Mouse (Mus musculus): ENCODE measurements around the gene Fhod1. TPM values are rescaled to one million over a fixed set of nuclear protein-coding genes. Genes with fewer than 3 reads are reported as not detected.

Gene Fhod1
- polyA plus RNA-seq, 1 experiment = 13.0 TPM

DNA sequence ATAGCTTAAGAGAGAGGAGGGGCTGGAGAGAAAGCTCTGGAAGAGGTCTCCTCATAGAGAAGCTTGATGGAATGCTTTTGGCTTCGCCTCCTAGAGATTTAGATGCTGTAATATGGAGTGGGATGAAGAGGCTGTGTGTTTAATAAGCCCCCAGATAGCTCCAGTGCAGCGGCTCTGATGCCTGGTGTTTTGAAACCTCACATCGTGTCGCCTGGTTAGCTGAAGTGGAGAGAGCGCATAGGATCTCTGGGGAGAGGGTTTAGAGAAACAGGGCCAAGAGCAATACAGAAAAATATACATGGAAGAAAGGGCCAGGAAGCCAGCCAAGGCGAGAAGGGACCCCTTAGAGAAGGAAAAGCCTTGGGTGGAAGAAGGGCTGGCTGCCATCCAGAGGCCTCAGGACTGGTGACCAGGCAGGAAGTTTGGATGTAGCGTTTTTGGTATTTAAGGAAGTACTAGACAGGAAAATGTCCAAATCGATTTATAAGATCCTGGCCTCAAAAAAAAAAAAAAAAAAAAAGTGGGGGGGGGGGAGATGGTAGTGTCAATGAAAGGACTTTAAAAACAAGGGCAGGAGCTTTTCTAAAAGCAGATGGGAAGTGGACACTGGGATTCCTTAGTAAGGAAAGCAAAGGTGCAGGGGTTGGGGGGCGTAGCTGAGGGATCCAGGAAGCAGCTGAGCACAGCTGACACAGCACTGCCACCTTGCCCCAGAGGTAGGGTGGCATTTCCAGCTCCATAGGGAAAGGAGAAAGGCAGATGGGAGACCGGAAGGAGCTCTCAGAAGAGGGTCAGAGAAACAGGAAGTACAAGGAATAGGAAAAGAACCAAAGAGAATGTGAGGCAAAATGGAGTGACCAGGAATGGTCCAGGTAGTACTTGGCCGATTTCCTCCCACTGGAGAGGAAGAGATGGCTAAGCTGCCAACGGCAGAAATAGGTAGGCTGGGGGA is 14.3 kb upstream of the Fhod1 start:
- H3K9me3 ChIP-seq (replicated peaks; ENCODE audit: control insufficient read depth, insufficient read depth, low read length, poor library complexity, severe bottlenecking) = no peaks in the 10 kb centered on the region
- no peak overlapping the region for H3K9ac ChIP-seq (ENCODE audit: low read depth, poor library complexity, severe bottlenecking)
- H3K27me3 ChIP-seq (ENCODE audit: control insufficient read depth, insufficient read depth, low read length, poor library complexity, severe bottlenecking) = no peaks in the 10 kb centered on the region
- no peak overlapping the region for H3K27ac ChIP-seq (ENCODE audit: insufficient read depth, low read length)
- TF ChIP-seq CTCF (IDR thresholded peaks at IDR 0.05; ENCODE audit: low read depth, low read length) (no peak), POLR2A (IDR thresholded peaks at IDR 0.05; ENCODE audit: insufficient read depth, low read length) (no peak), EP300 (IDR thresholded peaks at IDR 0.05; ENCODE audit: insufficient read depth, low read depth, low read length) (no peak)
- peaks cover 3% of the 10 kb centered on the region for H3K4me1 ChIP-seq (ENCODE audit: control insufficient read depth, insufficient read depth, low read length)
- H3K4me3 ChIP-seq (ENCODE audit: low read depth, low read length) = no peak overlapping the region
- 0 out of 2 replicates have a peak, but pooled peaks cover 2% of the 10 kb centered on the region for H3K36me3 ChIP-seq (ENCODE audit: control insufficient read depth, insufficient read depth, low read length, poor library complexity, severe bottlenecking)

DNA sequence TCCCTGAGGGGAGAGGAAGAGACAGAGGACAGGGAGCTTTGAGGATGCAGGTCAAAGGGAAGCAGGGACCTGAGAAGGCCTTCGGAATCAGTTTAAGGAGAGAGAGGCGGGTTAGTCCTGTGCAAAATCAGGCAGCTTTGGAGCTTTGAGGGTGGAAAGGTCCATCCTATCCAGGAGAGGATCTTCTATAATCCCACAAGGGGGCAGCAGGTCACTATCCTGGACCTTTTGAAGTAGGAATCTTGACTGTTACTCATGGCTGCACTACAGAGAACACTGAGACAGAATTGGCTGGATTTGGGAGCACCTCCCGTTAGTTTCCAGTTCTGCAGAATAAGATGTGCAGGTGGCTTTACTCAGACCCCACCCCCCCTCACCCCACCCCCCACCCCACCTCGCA is 11.9 kb upstream of the Fhod1 start:
- Histone ChIP-seq H3K4me3 (ENCODE audit: low read depth, low read length) (no peak overlapping the region), H3K4me1 (ENCODE audit: control insufficient read depth, insufficient read depth, low read length) (peaks cover 5% of the 10 kb centered on the region), H3K36me3 (ENCODE audit: control insufficient read depth, insufficient read depth, low read length, poor library complexity, severe bottlenecking) (no peaks in the 10 kb centered on the region), H3K27me3 (ENCODE audit: control insufficient read depth, insufficient read depth, low read length, poor library complexity, severe bottlenecking) (no peaks in the 10 kb centered on the region), H3K27ac (ENCODE audit: insufficient read depth, low read length) (no peak overlapping the region), H3K9me3 (replicated peaks; ENCODE audit: control insufficient read depth, insufficient read depth, low read length, poor library complexity, severe bottlenecking) (no peaks in the 10 kb centered on the region), H3K9ac (ENCODE audit: low read depth, poor library complexity, severe bottlenecking) (no peak overlapping the region)
- TF ChIP-seq EP300 (IDR thresholded peaks at IDR 0.05; ENCODE audit: insufficient read depth, low read depth, low read length) (no peak), POLR2A (IDR thresholded peaks at IDR 0.05; ENCODE audit: insufficient read depth, low read length) (no peak), CTCF (IDR thresholded peaks at IDR 0.05; ENCODE audit: low read depth, low read length) (no peak)

DNA sequence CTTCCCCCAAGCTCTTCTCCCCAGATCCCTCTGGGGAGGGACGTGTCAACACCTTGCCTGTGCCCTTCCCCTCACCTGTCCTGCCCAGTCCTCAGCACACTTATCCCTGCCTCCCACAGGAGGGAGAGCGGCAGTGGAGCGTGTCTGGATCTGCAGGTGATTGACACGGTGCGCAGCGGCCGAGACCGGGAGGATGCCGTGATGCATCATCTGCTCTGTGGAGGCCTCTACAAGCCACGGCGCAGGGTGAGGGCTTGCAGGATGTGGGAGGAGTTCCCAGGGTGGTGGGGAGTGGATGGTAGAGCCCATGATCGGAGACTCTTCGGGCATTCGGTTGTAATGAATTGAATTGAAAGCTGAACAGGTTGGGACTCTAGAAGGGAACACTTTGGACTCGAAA is 11.5 kb upstream of the Fhod1 start:
- Histone ChIP-seq H3K4me1 (ENCODE audit: control insufficient read depth, insufficient read depth, low read length) (peaks cover 5% of the 10 kb centered on the region), H3K27ac (ENCODE audit: insufficient read depth, low read length) (no peak overlapping the region), H3K27me3 (ENCODE audit: control insufficient read depth, insufficient read depth, low read length, poor library complexity, severe bottlenecking) (no peaks in the 10 kb centered on the region), H3K9me3 (replicated peaks; ENCODE audit: control insufficient read depth, insufficient read depth, low read length, poor library complexity, severe bottlenecking) (no peaks in the 10 kb centered on the region), H3K4me3 (ENCODE audit: low read depth, low read length) (no peak overlapping the region), H3K9ac (ENCODE audit: low read depth, poor library complexity, severe bottlenecking) (no peak overlapping the region), H3K36me3 (ENCODE audit: control insufficient read depth, insufficient read depth, low read length, poor library complexity, severe bottlenecking) (no peaks in the 10 kb centered on the region)
- no peak for TF ChIP-seq CTCF (IDR thresholded peaks at IDR 0.05; ENCODE audit: low read depth, low read length)
- no peak for TF ChIP-seq POLR2A (IDR thresholded peaks at IDR 0.05; ENCODE audit: insufficient read depth, low read length)
- no peak for TF ChIP-seq EP300 (IDR thresholded peaks at IDR 0.05; ENCODE audit: insufficient read depth, low read depth, low read length)

DNA sequence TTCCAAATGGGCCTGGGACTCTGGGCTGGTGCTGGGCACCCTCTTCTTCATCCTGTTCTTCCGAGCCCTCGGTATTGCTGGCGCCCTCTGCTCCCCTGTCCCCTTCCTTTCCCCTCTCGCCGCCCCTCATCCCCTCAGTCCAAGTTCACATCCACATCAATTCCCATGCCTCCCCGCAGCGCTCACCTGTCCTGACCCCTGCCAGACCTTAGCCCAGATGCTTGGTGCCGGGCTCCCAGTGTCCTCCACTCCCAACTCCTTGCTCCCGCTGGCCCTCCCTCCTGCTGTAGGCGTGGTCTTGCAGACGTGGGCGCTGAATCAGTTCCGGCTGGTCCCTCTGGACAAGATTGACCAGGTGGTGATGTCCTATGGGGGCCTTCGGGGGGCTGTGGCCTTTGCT is 8.9 kb upstream of the Fhod1 start:
- peaks cover 5% of the 10 kb centered on the region for H3K4me1 ChIP-seq (ENCODE audit: control insufficient read depth, insufficient read depth, low read length)
- no peaks in the 10 kb centered on the region for H3K36me3 ChIP-seq (ENCODE audit: control insufficient read depth, insufficient read depth, low read length, poor library complexity, severe bottlenecking)
- H3K4me3 ChIP-seq (ENCODE audit: low read depth, low read length) = no peak overlapping the region
- no peak overlapping the region for H3K9ac ChIP-seq (ENCODE audit: low read depth, poor library complexity, severe bottlenecking)
- no peaks in the 10 kb centered on the region for H3K27me3 ChIP-seq (ENCODE audit: control insufficient read depth, insufficient read depth, low read length, poor library complexity, severe bottlenecking)
- TF ChIP-seq POLR2A (IDR thresholded peaks at IDR 0.05; ENCODE audit: insufficient read depth, low read length) (no peak), EP300 (IDR thresholded peaks at IDR 0.05; ENCODE audit: insufficient read depth, low read depth, low read length) (no peak), CTCF (IDR thresholded peaks at IDR 0.05; ENCODE audit: low read depth, low read length) (no peak)
- H3K9me3 ChIP-seq (replicated peaks; ENCODE audit: control insufficient read depth, insufficient read depth, low read length, poor library complexity, severe bottlenecking) = no peaks in the 10 kb centered on the region
- H3K27ac ChIP-seq (ENCODE audit: insufficient read depth, low read length) = no peak overlapping the region

DNA sequence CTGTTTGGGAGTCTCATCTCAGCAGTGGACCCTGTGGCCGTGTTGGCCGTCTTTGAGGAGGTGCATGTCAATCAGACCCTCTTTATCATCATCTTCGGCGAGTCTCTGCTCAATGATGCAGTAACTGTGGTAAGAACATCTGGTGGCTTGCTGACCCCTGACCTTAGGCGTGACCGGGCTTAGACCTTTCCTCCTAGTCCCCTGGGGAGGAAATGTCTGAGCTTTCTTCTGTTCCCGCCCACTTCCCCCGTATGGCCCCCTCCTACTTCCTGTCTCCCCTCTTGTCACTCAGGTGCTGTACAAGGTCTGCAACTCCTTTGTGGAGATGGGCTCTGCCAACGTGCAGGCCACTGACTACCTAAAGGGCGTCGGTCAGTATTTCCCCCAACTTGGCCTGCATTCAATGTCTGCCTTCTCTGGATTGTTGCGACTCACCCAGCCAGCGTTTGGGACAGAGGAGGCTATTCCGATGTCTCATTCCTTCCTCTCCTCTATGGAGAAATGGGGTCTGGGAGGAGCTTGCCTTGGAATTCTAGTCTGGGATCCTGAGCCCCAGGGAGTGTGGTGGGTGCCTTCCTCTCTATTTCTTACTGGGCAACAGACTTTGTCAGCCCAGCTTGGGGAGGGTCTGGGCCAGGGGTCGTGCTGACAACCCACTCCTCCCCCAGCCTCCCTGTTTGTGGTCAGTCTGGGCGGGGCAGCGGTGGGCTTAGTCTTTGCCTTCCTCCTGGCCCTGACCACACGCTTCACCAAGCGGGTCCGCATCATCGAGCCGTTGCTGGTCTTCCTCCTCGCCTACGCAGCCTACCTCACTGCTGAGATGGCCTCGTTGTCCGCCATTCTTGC is 7.6 kb upstream of the Fhod1 start:
- no peaks in the 10 kb centered on the region for H3K27me3 ChIP-seq (ENCODE audit: control insufficient read depth, insufficient read depth, low read length, poor library complexity, severe bottlenecking)
- no peak overlapping the region for H3K9ac ChIP-seq (ENCODE audit: low read depth, poor library complexity, severe bottlenecking)
- TF ChIP-seq CTCF (IDR thresholded peaks at IDR 0.05; ENCODE audit: low read depth, low read length) (no peak), POLR2A (IDR thresholded peaks at IDR 0.05; ENCODE audit: insufficient read depth, low read length) (no peak), EP300 (IDR thresholded peaks at IDR 0.05; ENCODE audit: insufficient read depth, low read depth, low read length) (no peak)
- peak overlapping the region; percentile 31 for H3K4me3 ChIP-seq (ENCODE audit: low read depth, low read length)
- no peaks in the 10 kb centered on the region for H3K36me3 ChIP-seq (ENCODE audit: control insufficient read depth, insufficient read depth, low read length, poor library complexity, severe bottlenecking)
- no peaks in the 10 kb centered on the region for H3K9me3 ChIP-seq (replicated peaks; ENCODE audit: control insufficient read depth, insufficient read depth, low read length, poor library complexity, severe bottlenecking)
- H3K27ac ChIP-seq (ENCODE audit: insufficient read depth, low read length) = no peak overlapping the region
- peaks cover 5% of the 10 kb centered on the region for H3K4me1 ChIP-seq (ENCODE audit: control insufficient read depth, insufficient read depth, low read length)
